Mouse (Mus musculus) small intestine, adult 2 months (tissue): ENCODE data around the gene Actb.

Experiments
- CTCF ChIP-seq: fragments of 200-500 bp; IDR thresholded peaks from 2 replicates; pipeline ENCODE4 v1.5.1; 2012; ENCODE audit warnings: low read depth, mild to moderate bottlenecking, control low read depth, inconsistent platforms, low read length, moderate library complexity, mixed read lengths; ENCODE audit not compliant: insufficient replicate concordance, insufficient read length; ENCODE audit errors: extremely low read depth
- POLR2A ChIP-seq: fragments of 200-500 bp; IDR thresholded peaks from 2 replicates; pipeline ENCODE4 v1.6.1; 2012; ENCODE audit warnings: low read depth, mild to moderate bottlenecking, control low read depth, inconsistent platforms, low read length, moderate library complexity

- TF ChIP-seq CTCF (no peak), POLR2A (no peak)
Observed at GRCm38 (mm10) chr5:142901846-142902505, 4.6 kb downstream of the Actb start.
